Mouse (Mus musculus) midbrain, postnatal 0 days (tissue): Measurements from ENCODE around the gene Trpm1. TPM values are rescaled to one million over a fixed set of nuclear protein-coding genes. Genes with fewer than 3 reads are reported as not detected.
"Not testable (repeated sequence)": the region's sequence is repeated elsewhere in the genome, so short reads cannot be mapped to it uniquely, and the experiment has no call there.

Source experiments
- ATAC-seq: fragments of 200-750 bp; cut with Nextera tagmentation; 2 replicates; pipeline ENCODE4 v1.8.0; 2017; ENCODE audit warnings: moderate number of reproducible peaks, mild to moderate bottlenecking, moderate TSS enrichment, moderate library complexity; ENCODE audit not compliant: low FRiP score
- DNase-seq: peaks from one replicate; pipeline ENCODE4 v3.0.0-alpha.2; 2015; ENCODE audit warnings: low spot score
- H3K27ac ChIP-seq: fragments of 300-500 bp; sonication (generic); 2 replicates; pipeline ENCODE4 v1.5.1; 2014; ENCODE audit warnings: low read depth, mild to moderate bottlenecking, low read length, mixed read lengths
- H3K27me3 ChIP-seq: fragments of 300-500 bp; sonication (generic); 2 replicates; pipeline ENCODE4 v1.6.1; 2014; ENCODE audit warnings: low read length, control low read depth, mixed read lengths; ENCODE audit not compliant: insufficient read depth
- H3K36me3 ChIP-seq: fragments of 300-500 bp; sonication (generic); 2 replicates; pipeline ENCODE4 v1.6.1; 2014; ENCODE audit warnings: low read length, control low read depth, mixed read lengths; ENCODE audit not compliant: insufficient read depth
- H3K4me1 ChIP-seq: fragments of 300-500 bp; sonication (generic); 2 replicates; pipeline ENCODE4 v1.6.1; 2014; ENCODE audit warnings: mild to moderate bottlenecking, control low read depth, antibody characterized with exemption, low read length, mixed read lengths; ENCODE audit not compliant: insufficient read depth
- H3K4me2 ChIP-seq: fragments of 300-500 bp; sonication (generic); 2 replicates; pipeline ENCODE4 v1.6.1; 2014; ENCODE audit warnings: low read depth, mild to moderate bottlenecking, low read length, mixed read lengths; ENCODE audit not compliant: poor library complexity, severe bottlenecking
- H3K4me3 ChIP-seq: fragments of 300-500 bp; sonication (generic); 2 replicates; pipeline ENCODE4 v1.5.1; 2014; ENCODE audit warnings: low read depth, mild to moderate bottlenecking, low read length, moderate library complexity
- H3K9ac ChIP-seq: fragments of 300-500 bp; sonication (generic); replicated peaks from 2 replicates; pipeline ENCODE4 v1.6.1; 2014; ENCODE audit warnings: mild to moderate bottlenecking, low read length, moderate library complexity, mixed read lengths; ENCODE audit not compliant: poor library complexity, severe bottlenecking
- H3K9me3 ChIP-seq: fragments of 300-500 bp; sonication (generic); 2 replicates; pipeline ENCODE4 v1.6.1; 2016; ENCODE audit warnings: low read length, control low read depth
- CTCF ChIP-seq: IDR thresholded peaks from 2 replicates; pipeline ENCODE4 v1.5.1; 2016; ENCODE audit warnings: antibody characterized with exemption, mild to moderate bottlenecking
- WGBS: fragments of 180-500 bp; shearing (Covaris S2); extraction: QIAGEN DNeasy Blood & Tissue Kit; methylation state at CpG from one replicate; pipeline ENCODE4 v1.1.7; 2014; 5-methylcytosine and 5-hydroxymethylcytosine counted together
- polyA plus RNA-seq: library from polyadenylated mRNA; unstranded; fragments of >200 nt; fragmentation: Nextera tagmentation; extraction: Ambion mirVana; gene quantifications from 2 replicates; pipeline ENCODE4 v1.2.1, GENCODE M21; 2015
- total RNA-seq: library from RNA; depleted of rRNA; stranded (reverse); fragments of >200 nt; gene quantifications from 2 replicates; pipeline ENCODE4 v1.2.3, GENCODE M21; 2014; rRNA removed

The Trpm1 gene
- 0.14 and 0.16 TPM in 2 replicates for total RNA-seq
- polyA plus RNA-seq = 0.18 and 0.63 TPM in 2 replicates

DNA sequence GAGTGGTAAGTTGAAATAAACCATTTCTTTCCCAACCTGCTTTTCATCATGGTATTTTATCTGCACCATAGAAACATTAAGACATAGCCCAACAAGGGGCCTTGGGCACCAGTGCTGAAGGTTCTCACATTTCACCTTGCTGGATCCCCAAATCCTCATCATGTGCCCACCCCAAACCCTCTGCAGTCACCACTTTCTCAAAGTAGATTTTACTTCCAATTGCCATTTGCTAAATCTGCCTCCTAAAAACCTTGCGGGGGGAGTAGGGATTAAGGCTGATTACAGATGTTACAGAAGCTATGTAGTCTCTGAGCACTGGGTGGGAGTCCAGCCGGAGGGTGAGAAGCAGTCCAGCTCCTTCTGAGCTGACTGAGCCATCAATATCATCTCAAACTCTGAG, at the start of gene Trpm1:
Trpm1 (plus strand) TSS at position 301 of the 400 bp plus-strand sequence.
- Histone ChIP-seq H3K4me1 (peaks cover 2% of the 10 kb centered on the region; the same call in 1 of the 2 replicates), H3K4me2 (no peak within 1 kb of the TSS), H3K36me3 (no peaks in the 10 kb centered on the region), H3K9ac (no peak within 1 kb of the TSS), H3K27ac (no peak within 1 kb of the TSS), H3K27me3 (no peaks in the 10 kb centered on the region), H3K4me3 (no peak within 1 kb of the TSS), H3K9me3 (no peaks in the 10 kb centered on the region)
- DNase-seq = no peak
- ATAC-seq = no peak
- 90% methylated on average over 2 of the region's 2 CpGs for WGBS
- TF ChIP-seq CTCF = no peak

DNA sequence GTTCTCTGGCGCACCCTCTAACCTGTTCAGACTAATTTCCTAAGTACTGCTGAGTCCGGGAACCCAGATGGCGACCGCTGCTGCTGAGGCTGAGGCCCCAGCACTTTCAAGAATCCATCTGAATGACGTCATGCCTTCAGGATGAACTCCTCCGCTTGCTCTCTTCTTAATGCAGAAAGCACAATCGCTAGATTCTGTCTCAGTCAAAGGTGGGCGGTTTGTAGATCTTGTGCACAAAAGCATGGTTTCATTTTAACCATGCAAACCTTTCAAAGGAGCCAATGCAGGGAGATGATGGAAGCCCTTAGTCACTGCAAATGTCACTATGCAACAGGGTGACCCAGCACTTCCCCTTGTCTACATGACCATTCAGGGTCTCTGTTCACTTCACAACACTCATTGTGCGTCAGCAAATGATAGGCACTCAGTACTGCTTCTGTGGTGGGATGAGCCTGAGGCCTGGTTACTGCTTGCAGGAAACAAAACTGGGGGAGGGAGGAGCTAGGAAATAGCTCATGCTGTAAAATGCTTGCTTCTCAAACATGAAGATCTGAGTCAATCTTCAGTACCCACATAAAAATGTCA, 31.4 kb upstream of the Trpm1 start:
- no peak overlapping the region for H3K4me2 ChIP-seq
- H3K27ac ChIP-seq = no peak overlapping the region
- H3K36me3 ChIP-seq = no peaks in the 10 kb centered on the region
- DNase-seq (no peak), ATAC-seq (no peak)
- no peak overlapping the region for H3K9ac ChIP-seq
- no peaks in the 10 kb centered on the region for H3K27me3 ChIP-seq
- TF ChIP-seq CTCF = no peak
- H3K9me3 ChIP-seq = no peaks in the 10 kb centered on the region
- no peak overlapping the region for H3K4me3 ChIP-seq
- 88% methylated on average over 9 of the region's 9 CpGs for WGBS
- H3K4me1 ChIP-seq = no peaks in the 10 kb centered on the region

DNA sequence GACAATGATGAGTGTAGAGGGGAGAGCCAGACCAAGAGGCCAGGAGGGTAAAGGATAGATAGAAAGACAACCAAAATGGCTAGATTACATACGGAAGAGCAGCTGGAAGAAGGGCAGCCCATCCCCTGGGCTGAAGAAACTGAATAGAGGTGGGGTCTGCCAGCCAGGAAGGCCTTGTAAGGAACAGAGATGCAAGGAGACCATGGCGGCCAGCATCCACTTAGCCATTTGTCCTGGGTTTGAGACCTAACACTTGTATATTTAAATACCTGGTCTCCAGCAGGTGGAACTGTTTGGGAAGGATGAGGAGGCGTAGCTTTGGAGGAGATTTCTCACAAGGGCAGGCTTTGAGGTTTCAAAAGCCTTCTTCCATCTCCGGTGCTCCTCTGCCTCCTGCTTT, 29.9 kb upstream of the Trpm1 start:
- Histone ChIP-seq H3K4me2 (no peak overlapping the region), H3K4me3 (no peak overlapping the region), H3K36me3 (no peaks in the 10 kb centered on the region), H3K9ac (no peak overlapping the region), H3K4me1 (no peaks in the 10 kb centered on the region), H3K9me3 (no peaks in the 10 kb centered on the region), H3K27ac (no peak overlapping the region), H3K27me3 (no peaks in the 10 kb centered on the region)
- DNase-seq (no peak), ATAC-seq (no peak)
- WGBS = 93% methylated on average over 4 of the region's 4 CpGs
- no peak for TF ChIP-seq CTCF

DNA sequence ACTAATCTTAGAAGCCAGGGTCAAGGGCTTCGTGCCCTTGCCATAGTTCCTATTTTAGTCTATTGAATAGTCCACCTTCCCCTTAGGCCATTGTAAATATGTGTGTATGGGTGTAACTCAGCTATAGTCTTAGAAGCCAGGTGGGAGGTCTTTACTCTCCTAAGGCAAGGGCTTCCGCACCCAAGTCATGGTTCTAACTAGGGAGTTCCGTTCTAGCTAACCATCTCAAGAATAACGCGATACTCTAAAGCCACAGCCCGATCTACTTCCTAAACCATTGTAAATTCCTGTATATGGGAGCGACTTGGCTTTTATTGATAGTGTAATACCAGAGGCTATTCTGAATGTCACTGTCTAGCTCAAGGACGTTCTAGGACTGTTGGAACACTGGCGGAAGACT, 27.6 kb upstream of the Trpm1 start:
- WGBS = 92% methylated on average over 8 of the region's 9 CpGs
- not testable (repeated sequence) for H3K27me3 ChIP-seq, H3K36me3 ChIP-seq, DNase-seq, H3K9me3 ChIP-seq, ATAC-seq, H3K27ac ChIP-seq, H3K4me3 ChIP-seq, H3K4me2 ChIP-seq, H3K4me1 ChIP-seq, H3K9ac ChIP-seq

DNA sequence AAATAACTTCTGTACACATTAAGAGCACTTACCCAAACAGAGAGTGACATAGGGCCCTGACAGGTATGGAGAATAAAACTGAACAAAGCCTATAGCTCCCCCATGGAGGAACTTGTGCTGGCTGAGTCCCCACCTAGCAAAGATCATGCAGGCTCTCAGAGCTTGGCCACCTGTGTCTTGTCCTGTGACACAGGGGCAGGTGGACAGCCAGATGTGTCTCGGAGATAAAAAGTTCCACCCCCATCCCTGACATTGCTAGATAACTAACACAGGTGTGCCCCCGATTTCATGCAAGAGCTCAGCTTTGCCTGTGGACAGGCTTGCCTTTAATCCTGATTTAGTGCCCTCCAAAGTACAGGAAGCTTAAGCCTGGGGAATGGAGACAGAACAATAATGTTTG, 13.8 kb upstream of the Trpm1 start:
- Histone ChIP-seq H3K4me3 (no peak overlapping the region), H3K4me2 (no peak overlapping the region), H3K27me3 (no peaks in the 10 kb centered on the region), H3K36me3 (no peaks in the 10 kb centered on the region), H3K4me1 (no peaks in the 10 kb centered on the region), H3K27ac (no peak overlapping the region), H3K9me3 (no peaks in the 10 kb centered on the region), H3K9ac (no peak overlapping the region)
- no peak for DNase-seq
- no peak for TF ChIP-seq CTCF
- no peak for ATAC-seq
- 82% methylated on average over 2 of the region's 2 CpGs for WGBS

DNA sequence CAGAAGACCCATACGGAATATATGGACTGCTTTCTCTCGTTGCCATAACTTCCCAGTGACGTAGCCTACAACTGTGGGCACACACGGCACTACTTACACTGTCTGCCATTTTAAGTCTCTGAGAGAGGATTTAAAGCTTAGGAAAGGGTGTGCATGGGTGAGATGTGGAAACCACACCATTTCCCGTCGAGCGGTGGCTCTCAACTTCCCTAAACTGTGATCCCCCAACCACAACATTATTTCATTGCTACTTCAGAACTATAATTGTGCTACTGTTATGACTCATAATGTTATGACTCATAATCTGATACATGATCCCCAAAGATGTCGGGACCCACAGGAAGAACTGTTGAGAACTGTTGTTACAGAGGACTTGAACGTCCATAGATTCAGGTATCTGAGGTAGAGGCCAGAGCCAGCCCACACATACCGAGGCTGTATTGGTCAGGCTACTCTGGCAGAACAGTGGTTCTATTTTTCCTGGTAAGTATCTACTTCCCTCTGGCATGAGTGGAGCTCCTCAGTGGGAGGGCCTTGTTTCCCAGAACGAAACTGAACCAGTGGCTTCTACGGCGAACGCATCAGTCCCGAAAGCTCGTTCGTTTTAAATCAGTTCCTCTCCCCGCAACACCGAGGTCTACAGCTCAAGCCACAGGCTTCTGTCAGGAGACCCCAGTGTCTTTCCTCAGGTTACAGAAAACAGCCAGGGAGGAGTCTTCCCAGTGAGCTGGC, 12.2 kb upstream of the Trpm1 start:
- no peak overlapping the region for H3K4me2 ChIP-seq
- no peak for ATAC-seq
- no peaks in the 10 kb centered on the region for H3K36me3 ChIP-seq
- H3K9ac ChIP-seq = no peak overlapping the region
- H3K27me3 ChIP-seq = no peaks in the 10 kb centered on the region
- no peak overlapping the region for H3K27ac ChIP-seq
- H3K4me3 ChIP-seq = no peak overlapping the region
- H3K4me1 ChIP-seq = no peaks in the 10 kb centered on the region
- no peak for DNase-seq
- 92% methylated on average over 19 of the region's 19 CpGs for WGBS
- TF ChIP-seq CTCF = no peak
- no peaks in the 10 kb centered on the region for H3K9me3 ChIP-seq
